Mouse (Mus musculus) kidney, embryonic 14.5 days (tissue): ENCODE measurements at regions not wholly inside any gene's neighbourhood (a gene's known extent, or its start where the extent isn't known, plus 50 kb on each side); places are given as distances from the start of the nearest gene placed in this dataset.

Experiments
- ATAC-seq: fragments of 200-750 bp; cut with Nextera tagmentation; 2 replicates; pipeline ENCODE4 v1.8.0; 2017; ENCODE audit warnings: moderate number of reproducible peaks, mild to moderate bottlenecking, moderate TSS enrichment, moderate library complexity; ENCODE audit not compliant: low FRiP score, low TSS enrichment
- H3K27ac ChIP-seq: fragments of 300-500 bp; sonication (generic); 2 replicates; pipeline ENCODE4 v1.5.1; 2014; ENCODE audit warnings: low read depth, mild to moderate bottlenecking, low read length, moderate library complexity, mixed read lengths
- H3K27me3 ChIP-seq: fragments of 300-500 bp; sonication (generic); 2 replicates; pipeline ENCODE4 v1.6.1; 2014; ENCODE audit warnings: mild to moderate bottlenecking, low read length; ENCODE audit not compliant: control insufficient read depth, insufficient read depth
- H3K36me3 ChIP-seq: fragments of 300-500 bp; sonication (generic); 2 replicates; pipeline ENCODE4 v1.6.1; 2014; ENCODE audit warnings: low read length, mixed read lengths; ENCODE audit not compliant: control insufficient read depth, insufficient read depth
- H3K4me1 ChIP-seq: fragments of 300-500 bp; sonication (generic); 2 replicates; pipeline ENCODE4 v1.6.1; 2014; ENCODE audit warnings: low read length, mixed read lengths; ENCODE audit not compliant: control insufficient read depth, insufficient read depth
- H3K4me2 ChIP-seq: fragments of 300-500 bp; sonication (generic); replicated peaks from 2 replicates; pipeline ENCODE4 v1.6.1; 2014; ENCODE audit warnings: low read depth, mild to moderate bottlenecking, low read length
- H3K4me3 ChIP-seq: fragments of 300-500 bp; sonication (generic); 2 replicates; pipeline ENCODE4 v1.5.1; 2014; ENCODE audit warnings: mild to moderate bottlenecking, low read length
- H3K9ac ChIP-seq: fragments of 300-500 bp; sonication (generic); 2 replicates; pipeline ENCODE4 v1.6.1; 2014; ENCODE audit warnings: low read depth, mild to moderate bottlenecking, low read length, moderate library complexity
- H3K9me3 ChIP-seq: fragments of 300-500 bp; sonication (generic); 2 replicates; pipeline ENCODE4 v1.6.1; 2016; ENCODE audit warnings: low read length; ENCODE audit not compliant: control insufficient read depth
- WGBS: fragments of 180-500 bp; shearing (Covaris S2); extraction: QIAGEN DNeasy Blood & Tissue Kit; methylation state at CpG from one replicate; pipeline ENCODE4 v1.1.7; 2014; 5-methylcytosine and 5-hydroxymethylcytosine counted together

- Histone ChIP-seq H3K4me2 (no peak overlapping the region), H3K4me1 (no peaks in the 10 kb centered on the region), H3K9ac (no peak overlapping the region), H3K27ac (no peak overlapping the region), H3K27me3 (no peaks in the 10 kb centered on the region), H3K36me3 (no peaks in the 10 kb centered on the region), H3K9me3 (no peaks in the 10 kb centered on the region), H3K4me3 (no peak overlapping the region)
- 77% methylated on average over 3 of the region's 3 CpGs for WGBS
- no peak for ATAC-seq
Observed at GRCm38 (mm10) chrX:139392777-139393176, 59.3 kb downstream of the Trap1a start.

DNA sequence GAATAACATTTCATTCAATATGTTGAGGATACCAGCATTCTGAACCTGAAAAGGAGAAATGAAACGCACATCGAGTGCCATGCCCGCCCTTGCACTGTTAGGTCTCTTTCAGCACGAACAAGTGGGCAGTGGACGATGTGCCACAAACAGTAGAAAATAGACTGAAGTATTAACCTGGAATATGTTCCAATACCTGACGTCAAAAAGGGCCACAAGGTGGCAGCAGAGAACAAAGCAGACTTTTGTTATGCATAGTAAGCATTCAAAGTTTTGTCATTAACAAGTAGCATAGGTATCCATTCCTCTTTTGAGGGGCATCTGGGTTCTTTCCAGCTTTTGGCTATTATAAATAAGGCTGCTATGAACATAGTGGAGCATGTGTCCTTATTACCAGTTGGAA lies 63.5 kb upstream of the D330045A20Rik start:
- H3K9ac ChIP-seq, result no peak overlapping the region
- no peak overlapping the region for H3K4me3 ChIP-seq
- H3K9me3 ChIP-seq, result no peaks in the 10 kb centered on the region
- no peaks in the 10 kb centered on the region for H3K36me3 ChIP-seq
- no peak overlapping the region for H3K27ac ChIP-seq
- no peak overlapping the region for H3K4me2 ChIP-seq
- WGBS, result 67% methylated on average over 6 of the region's 6 CpGs
- ATAC-seq, result no peak
- H3K27me3 ChIP-seq, result peaks cover 3% of the 10 kb centered on the region; the same call in 1 of the 2 replicates
- H3K4me1 ChIP-seq, result no peaks in the 10 kb centered on the region

GRCm38 (mm10) chrX:139419867-139420266 lies 60.3 kb upstream of the D330045A20Rik start:
- 45% methylated on average over 6 of the region's 6 CpGs for WGBS
- no peak overlapping the region for H3K4me3 ChIP-seq
- no peak overlapping the region for H3K27ac ChIP-seq
- peaks cover 3% of the 10 kb centered on the region; the same call in 1 of the 2 replicates for H3K27me3 ChIP-seq
- 0 out of 2 replicates have a peak, but pooled peaks cover 2% of the 10 kb centered on the region for H3K9me3 ChIP-seq
- H3K4me1 ChIP-seq, result no peaks in the 10 kb centered on the region
- H3K36me3 ChIP-seq, result no peaks in the 10 kb centered on the region
- H3K9ac ChIP-seq, result no peak overlapping the region
- peak; percentile 52; the same call in 1 of the 2 replicates for ATAC-seq
- no peak overlapping the region for H3K4me2 ChIP-seq

- no peak for ATAC-seq
- 97% methylated on average over 1 of the region's 1 CpGs for WGBS
- no peaks in the 10 kb centered on the region for H3K36me3 ChIP-seq
- H3K4me3 ChIP-seq, result no peak overlapping the region
- no peaks in the 10 kb centered on the region for H3K4me1 ChIP-seq
- H3K9me3 ChIP-seq, result 0 out of 2 replicates have a peak, but pooled peaks cover 2% of the 10 kb centered on the region
- no peak overlapping the region for H3K9ac ChIP-seq
- no peaks in the 10 kb centered on the region for H3K27me3 ChIP-seq
- no peak overlapping the region for H3K27ac ChIP-seq
- no peak overlapping the region for H3K4me2 ChIP-seq
Observed at GRCm38 (mm10) chrX:139424307-139424706, 55.9 kb upstream of the D330045A20Rik start.
